8 mouse cellular contexts compared by ENCODE assay signal in the genomic region with DNA sequence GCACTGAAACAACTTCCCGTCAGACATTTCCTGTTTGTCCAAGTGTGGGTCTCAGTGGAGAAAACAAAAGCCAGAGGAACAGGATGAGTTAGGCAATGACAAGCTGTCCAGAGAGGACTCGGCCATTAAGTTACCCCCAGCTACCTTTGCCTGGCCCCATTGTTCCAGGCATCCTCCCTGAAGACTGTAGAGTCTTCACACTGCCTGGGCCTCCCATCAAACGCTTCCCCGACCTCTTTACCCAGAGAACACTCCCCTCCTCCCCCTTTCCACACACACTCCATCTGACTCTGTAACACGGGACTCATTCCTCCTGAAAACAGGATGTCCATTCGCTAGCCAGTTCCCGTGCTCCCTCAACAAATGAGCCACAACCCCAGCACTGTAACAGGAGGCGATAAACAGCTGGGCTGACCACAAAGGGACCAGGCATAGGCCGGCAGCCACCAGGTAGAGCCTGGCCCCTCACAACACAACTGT.
DNase-seq lines count a peak whose midpoint lies in the region; ATAC-seq and TF ChIP-seq lines count a peak whose summit lies in the region.

No protein-coding gene starts in this region.

- peak overlapping the region; percentile 49; the same call in 1 of the 2 replicates for H3K27ac ChIP-seq in neural tube, embryonic 13.5 days (replicated peaks)
- no peak overlapping the region for H3K27ac ChIP-seq in neural tube, embryonic 15.5 days (replicated peaks)
- H3K27ac ChIP-seq in limb, embryonic 14.5 days (replicated peaks; ENCODE audit: low read depth, low read length), result peak overlapping the region; percentile 28; the same call in 1 of the 2 replicates
- H3K27ac ChIP-seq in stomach, postnatal 0 days (replicated peaks), result peak overlapping the region; percentile 61
- no peak overlapping the region for H3K27ac ChIP-seq in midbrain, embryonic 14.5 days (replicated peaks; ENCODE audit: low read depth, low read length)

- intact Hi-C loops in heart, postnatal 36 days (cut with DNase I), result loop anchor here (2.0 to 5.0 kb wide), 2 partner anchors 26 to 104 kb away; no protein-coding TSS in a partner anchor

- H3K9me3 ChIP-seq in neural tube, embryonic 13.5 days, result no peaks in the 10 kb centered on the region
- H3K9me3 ChIP-seq in neural tube, embryonic 15.5 days (replicated peaks), result no peaks in the 10 kb centered on the region
- no peaks in the 10 kb centered on the region for H3K9me3 ChIP-seq in limb, embryonic 14.5 days (ENCODE audit: control insufficient read depth, low read length)
- no peaks in the 10 kb centered on the region for H3K9me3 ChIP-seq in stomach, postnatal 0 days (ENCODE audit: control insufficient read depth, low read length)
- H3K9me3 ChIP-seq in midbrain, embryonic 14.5 days (ENCODE audit: control insufficient read depth, low read length), result no peaks in the 10 kb centered on the region

- no peak for TF ChIP-seq POLR2A in limb, embryonic 14.5 days (IDR thresholded peaks at IDR 0.05; ENCODE audit: borderline replicate concordance, extremely low read depth, insufficient read depth, insufficient read length)

- H3K4me1 ChIP-seq in neural tube, embryonic 13.5 days (replicated peaks), result no peaks in the 10 kb centered on the region
- H3K4me1 ChIP-seq in neural tube, embryonic 15.5 days, result no peaks in the 10 kb centered on the region
- peaks cover 16% of the 10 kb centered on the region for H3K4me1 ChIP-seq in limb, embryonic 14.5 days (ENCODE audit: control insufficient read depth, insufficient read depth, low read length)
- H3K4me1 ChIP-seq in stomach, postnatal 0 days (replicated peaks; ENCODE audit: control insufficient read depth, insufficient read depth), result no peaks in the 10 kb centered on the region
- H3K4me1 ChIP-seq in midbrain, embryonic 14.5 days (ENCODE audit: control insufficient read depth, insufficient read depth, low read length), result no peaks in the 10 kb centered on the region

- no peak for ATAC-seq in neural tube, embryonic 13.5 days (ENCODE audit: low read depth)
- ATAC-seq in neural tube, embryonic 15.5 days (ENCODE audit: low FRiP score), result no peak
- ATAC-seq in limb, embryonic 14.5 days (ENCODE audit: low FRiP score, low read depth), result peak; percentile 55; the same call in 1 of the 2 replicates
- ATAC-seq in stomach, postnatal 0 days (ENCODE audit: low FRiP score, low TSS enrichment), result peak; percentile 68
- no peak for ATAC-seq in midbrain, embryonic 14.5 days (ENCODE audit: low FRiP score, low TSS enrichment)

- H3K9ac ChIP-seq in neural tube, embryonic 13.5 days, result no peak overlapping the region
- H3K9ac ChIP-seq in neural tube, embryonic 15.5 days (replicated peaks), result no peak overlapping the region
- no peak overlapping the region for H3K9ac ChIP-seq in limb, embryonic 14.5 days (ENCODE audit: low read depth, low read length, severe bottlenecking)
- no peak overlapping the region for H3K9ac ChIP-seq in stomach, postnatal 0 days (ENCODE audit: low read length)
- H3K9ac ChIP-seq in midbrain, embryonic 14.5 days (replicated peaks; ENCODE audit: low read length), result no peak overlapping the region

- WGBS in neural tube, embryonic 13.5 days, result 51% methylated on average over 9 of the region's 9 CpGs
- WGBS in neural tube, embryonic 15.5 days, result 53% methylated on average over 9 of the region's 9 CpGs
- 40% methylated on average over 9 of the region's 9 CpGs for WGBS in limb, embryonic 14.5 days
- WGBS in stomach, postnatal 0 days, result 48% methylated on average over 9 of the region's 9 CpGs
- WGBS in midbrain, embryonic 14.5 days, result 71% methylated on average over 9 of the region's 9 CpGs

- DNase-seq in heart, postnatal 36 days, result peak; percentile 38 to 54
- peak; percentile 26 for DNase-seq in limb, embryonic 14.5 days (ENCODE audit: low spot score)
- no peak for DNase-seq in stomach, postnatal 0 days (ENCODE audit: low spot score)
- no peak for DNase-seq in midbrain, embryonic 14.5 days
- no peak for DNase-seq in ovary, postnatal 10 days (ENCODE audit: low spot score)
- no peak for DNase-seq in urinary bladder, adult 2 months (ENCODE audit: low spot score)

- TF ChIP-seq CTCF in stomach, postnatal 0 days (IDR thresholded peaks at IDR 0.05; ENCODE audit: low read depth), result no peak

- no peak overlapping the region for H3K4me3 ChIP-seq in neural tube, embryonic 13.5 days
- H3K4me3 ChIP-seq in neural tube, embryonic 15.5 days (replicated peaks), result no peak overlapping the region
- no peak overlapping the region for H3K4me3 ChIP-seq in limb, embryonic 14.5 days (replicated peaks; ENCODE audit: low read length)
- H3K4me3 ChIP-seq in stomach, postnatal 0 days (ENCODE audit: low read depth, low read length), result no peak overlapping the region
- H3K4me3 ChIP-seq in midbrain, embryonic 14.5 days (replicated peaks; ENCODE audit: low read depth, low read length), result no peak overlapping the region

- TF ChIP-seq EP300 in stomach, postnatal 0 days (optimal IDR thresholded peaks at IDR 0.05), result no peak

- no peaks in the 10 kb centered on the region for H3K27me3 ChIP-seq in neural tube, embryonic 13.5 days
- H3K27me3 ChIP-seq in neural tube, embryonic 15.5 days (replicated peaks), result no peaks in the 10 kb centered on the region
- H3K27me3 ChIP-seq in limb, embryonic 14.5 days (ENCODE audit: control insufficient read depth, insufficient read depth, low read length), result no peaks in the 10 kb centered on the region
- no peaks in the 10 kb centered on the region for H3K27me3 ChIP-seq in stomach, postnatal 0 days (ENCODE audit: control insufficient read depth, insufficient read depth, low read length)
- no peaks in the 10 kb centered on the region for H3K27me3 ChIP-seq in midbrain, embryonic 14.5 days (ENCODE audit: control insufficient read depth, insufficient read depth, low read length)

- H3K4me2 ChIP-seq in neural tube, embryonic 13.5 days, result no peak overlapping the region
- H3K4me2 ChIP-seq in neural tube, embryonic 15.5 days, result no peak overlapping the region
- no peak overlapping the region for H3K4me2 ChIP-seq in limb, embryonic 14.5 days (replicated peaks; ENCODE audit: low read depth, low read length, severe bottlenecking)
- H3K4me2 ChIP-seq in stomach, postnatal 0 days (replicated peaks; ENCODE audit: low read depth), result no peak overlapping the region
- no peak overlapping the region for H3K4me2 ChIP-seq in midbrain, embryonic 14.5 days (ENCODE audit: low read length)

- peaks cover 3% of the 10 kb centered on the region; the same call in 1 of the 2 replicates for H3K36me3 ChIP-seq in neural tube, embryonic 13.5 days
- no peaks in the 10 kb centered on the region for H3K36me3 ChIP-seq in neural tube, embryonic 15.5 days
- no peaks in the 10 kb centered on the region for H3K36me3 ChIP-seq in limb, embryonic 14.5 days (ENCODE audit: control insufficient read depth, insufficient read depth, low read length)
- H3K36me3 ChIP-seq in stomach, postnatal 0 days (ENCODE audit: control insufficient read depth, insufficient read depth, low read length), result peaks cover 6% of the 10 kb centered on the region; the same call in 1 of the 2 replicates
- 0 out of 2 replicates have a peak, but pooled peaks cover 3% of the 10 kb centered on the region for H3K36me3 ChIP-seq in midbrain, embryonic 14.5 days (ENCODE audit: control insufficient read depth, insufficient read depth, low read length)

Comparison
In these comparisons a context has a peak if more than half of its experiments do, and no peak if none do; other contexts are left out.
1. H3K27ac ChIP-seq: peak in neural tube, embryonic 13.5 days (single experiment), limb, embryonic 14.5 days (single experiment) and stomach, postnatal 0 days (single experiment); none in neural tube, embryonic 15.5 days (single experiment) and midbrain, embryonic 14.5 days (single experiment).
2. ATAC-seq: peak in limb, embryonic 14.5 days (single experiment) and stomach, postnatal 0 days (single experiment); none in neural tube, embryonic 13.5 days (single experiment), neural tube, embryonic 15.5 days (single experiment) and midbrain, embryonic 14.5 days (single experiment).
3. DNase-seq: peak in heart, postnatal 36 days (2 of 2) and limb, embryonic 14.5 days (single experiment); none in stomach, postnatal 0 days (single experiment), midbrain, embryonic 14.5 days (single experiment), ovary, postnatal 10 days (single experiment) and urinary bladder, adult 2 months (single experiment).